Mouse (Mus musculus) frontal cortex, postnatal 10 days (tissue): ENCODE data around the gene Kir3dl1.
"Not testable (repeated sequence)": the region's sequence is repeated elsewhere in the genome, so short reads cannot be mapped to it uniquely, and the experiment has no call there.

Experiments
- DNase-seq, 2 experiments: peaks; one replicate each; pipeline ENCODE4 v3.0.0; 2022; ENCODE audit warnings: low spot score in 2 of 2, mixed read lengths in 1 of 2

Gene Kir3dl1

GRCm38 (mm10) chrX:136517699-136518098 is at the start of gene Kir3dl1:
Kir3dl1 (plus strand) TSS chrX:136517999.
- not testable (repeated sequence) for DNase-seq

GRCm38 (mm10) chrX:136543956-136544355 is 26.2 kb downstream of the Kir3dl1 start, which contains the start of gene Kir3dl2:
Kir3dl2 (minus strand) TSS chrX:136544056.
- not testable (repeated sequence) for DNase-seq

- DNase-seq: not testable (repeated sequence)
These were observed 51.3 kb downstream of the Kir3dl1 start for GRCm38 (mm10) chrX:136569094-136569493.
